Mouse (Mus musculus): ENCODE measurements around the gene Pex6. TPM values are rescaled to one million over a fixed set of nuclear protein-coding genes. Genes with fewer than 3 reads are reported as not detected.

Gene Pex6
- polyA plus RNA-seq, 1 experiment from 2014 or later: 21.4 TPM

GRCm38 (mm10) chr17:46694517-46695063 lies 16.7 kb upstream of the Pex6 start:
- no peak for ATAC-seq (replicated peaks; ENCODE audit: low FRiP score)
- no peak overlapping the region for H3K9ac ChIP-seq (ENCODE audit: low read length)
- no peaks in the 10 kb centered on the region for H3K27me3 ChIP-seq (ENCODE audit: control insufficient read depth, insufficient read depth, low read length)
- H3K36me3 ChIP-seq (ENCODE audit: control insufficient read depth, insufficient read depth, low read length): no peaks in the 10 kb centered on the region; the same call in 1 of the 2 replicates
- DNase-seq (ENCODE audit: low spot score): no peak
- 86% methylated on average over 1 of the region's 1 CpGs for WGBS
- no peak overlapping the region for H3K4me2 ChIP-seq (ENCODE audit: low read depth, low read length, severe bottlenecking)
- no peak overlapping the region for H3K27ac ChIP-seq (ENCODE audit: low read depth, low read length)
- no peak overlapping the region for H3K4me3 ChIP-seq (ENCODE audit: low read depth, low read length)
- H3K4me1 ChIP-seq (replicated peaks; ENCODE audit: control insufficient read depth, insufficient read depth, low read length): no peaks in the 10 kb centered on the region
- no peaks in the 10 kb centered on the region for H3K9me3 ChIP-seq (ENCODE audit: control insufficient read depth, low read length)

- Histone ChIP-seq H3K4me3 (ENCODE audit: low read depth, low read length) (no peak overlapping the region), H3K27me3 (ENCODE audit: control insufficient read depth, insufficient read depth, low read length) (no peaks in the 10 kb centered on the region), H3K27ac (ENCODE audit: low read depth, low read length) (no peak overlapping the region), H3K4me2 (ENCODE audit: low read depth, low read length, severe bottlenecking) (no peak overlapping the region), H3K4me1 (replicated peaks; ENCODE audit: control insufficient read depth, insufficient read depth, low read length) (peaks cover 11% of the 10 kb centered on the region), H3K36me3 (ENCODE audit: control insufficient read depth, insufficient read depth, low read length) (no peaks in the 10 kb centered on the region; the same call in 1 of the 2 replicates), H3K9ac (ENCODE audit: low read length) (no peak overlapping the region), H3K9me3 (ENCODE audit: control insufficient read depth, low read length) (no peaks in the 10 kb centered on the region)
- ATAC-seq (replicated peaks; ENCODE audit: low FRiP score) (no peak), DNase-seq (ENCODE audit: low spot score) (no peak)
- 91% methylated on average over 6 of the region's 6 CpGs for WGBS
Observed at GRCm38 (mm10) chr17:46698515-46698914, 12.7 kb upstream of the Pex6 start.

GRCm38 (mm10) chr17:46699245-46699644 lies 12.0 kb upstream of the Pex6 start:
- H3K4me2 ChIP-seq (ENCODE audit: low read depth, low read length, severe bottlenecking): no peak overlapping the region
- DNase-seq (ENCODE audit: low spot score): no peak
- no peak overlapping the region for H3K27ac ChIP-seq (ENCODE audit: low read depth, low read length)
- WGBS: 92% methylated on average over 5 of the region's 5 CpGs
- no peaks in the 10 kb centered on the region for H3K9me3 ChIP-seq (ENCODE audit: control insufficient read depth, low read length)
- H3K4me3 ChIP-seq (ENCODE audit: low read depth, low read length): no peak overlapping the region
- H3K36me3 ChIP-seq (ENCODE audit: control insufficient read depth, insufficient read depth, low read length): no peaks in the 10 kb centered on the region; the same call in 1 of the 2 replicates
- no peaks in the 10 kb centered on the region for H3K27me3 ChIP-seq (ENCODE audit: control insufficient read depth, insufficient read depth, low read length)
- H3K4me1 ChIP-seq (replicated peaks; ENCODE audit: control insufficient read depth, insufficient read depth, low read length): peaks cover 16% of the 10 kb centered on the region
- H3K9ac ChIP-seq (ENCODE audit: low read length): no peak overlapping the region
- no peak for ATAC-seq (replicated peaks; ENCODE audit: low FRiP score)

GRCm38 (mm10) chr17:46699912-46700311 lies 11.4 kb upstream of the Pex6 start:
- H3K36me3 ChIP-seq (ENCODE audit: control insufficient read depth, insufficient read depth, low read length): no peaks in the 10 kb centered on the region; the same call in 1 of the 2 replicates
- DNase-seq (ENCODE audit: low spot score) (no peak), ATAC-seq (replicated peaks; ENCODE audit: low FRiP score) (no peak)
- no peak overlapping the region for H3K27ac ChIP-seq (ENCODE audit: low read depth, low read length)
- H3K4me1 ChIP-seq (replicated peaks; ENCODE audit: control insufficient read depth, insufficient read depth, low read length): peaks cover 16% of the 10 kb centered on the region
- H3K27me3 ChIP-seq (ENCODE audit: control insufficient read depth, insufficient read depth, low read length): no peaks in the 10 kb centered on the region
- no peaks in the 10 kb centered on the region for H3K9me3 ChIP-seq (ENCODE audit: control insufficient read depth, low read length)
- H3K9ac ChIP-seq (ENCODE audit: low read length): no peak overlapping the region
- H3K4me3 ChIP-seq (ENCODE audit: low read depth, low read length): no peak overlapping the region
- no peak overlapping the region for H3K4me2 ChIP-seq (ENCODE audit: low read depth, low read length, severe bottlenecking)
- WGBS: 86% methylated on average over 3 of the region's 3 CpGs

- ATAC-seq (replicated peaks; ENCODE audit: low FRiP score) (no peak), DNase-seq (ENCODE audit: low spot score) (no peak)
- Histone ChIP-seq H3K4me1 (replicated peaks; ENCODE audit: control insufficient read depth, insufficient read depth, low read length) (peaks cover 21% of the 10 kb centered on the region), H3K4me2 (ENCODE audit: low read depth, low read length, severe bottlenecking) (no peak overlapping the region), H3K4me3 (ENCODE audit: low read depth, low read length) (no peak overlapping the region), H3K27ac (ENCODE audit: low read depth, low read length) (no peak overlapping the region), H3K9me3 (ENCODE audit: control insufficient read depth, low read length) (no peaks in the 10 kb centered on the region), H3K9ac (ENCODE audit: low read length) (no peak overlapping the region), H3K27me3 (ENCODE audit: control insufficient read depth, insufficient read depth, low read length) (no peaks in the 10 kb centered on the region), H3K36me3 (ENCODE audit: control insufficient read depth, insufficient read depth, low read length) (no peaks in the 10 kb centered on the region; the same call in 1 of the 2 replicates)
- 87% methylated on average over 12 of the region's 12 CpGs for WGBS
Observed at GRCm38 (mm10) chr17:46701489-46701888, 9.8 kb upstream of the Pex6 start.

- Histone ChIP-seq H3K9ac (ENCODE audit: low read length) (no peak overlapping the region), H3K4me3 (ENCODE audit: low read depth, low read length) (no peak overlapping the region)
Observed at GRCm38 (mm10) chr17:46702100-46702499, 9.2 kb upstream of the Pex6 start.

GRCm38 (mm10) chr17:46702506-46702905 lies 8.8 kb upstream of the Pex6 start:
- DNase-seq (ENCODE audit: low spot score) (no peak), ATAC-seq (replicated peaks; ENCODE audit: low FRiP score) (no peak)
- Histone ChIP-seq H3K4me1 (replicated peaks; ENCODE audit: control insufficient read depth, insufficient read depth, low read length) (peaks cover 21% of the 10 kb centered on the region), H3K9me3 (ENCODE audit: control insufficient read depth, low read length) (no peaks in the 10 kb centered on the region), H3K36me3 (ENCODE audit: control insufficient read depth, insufficient read depth, low read length) (no peaks in the 10 kb centered on the region; the same call in 1 of the 2 replicates), H3K4me2 (ENCODE audit: low read depth, low read length, severe bottlenecking) (peak overlapping the region; percentile 58; the same call in 1 of the 2 replicates), H3K27me3 (ENCODE audit: control insufficient read depth, insufficient read depth, low read length) (no peaks in the 10 kb centered on the region), H3K4me3 (ENCODE audit: low read depth, low read length) (no peak overlapping the region), H3K9ac (ENCODE audit: low read length) (peak overlapping the region; percentile 92; the same call in 1 of the 2 replicates), H3K27ac (ENCODE audit: low read depth, low read length) (no peak overlapping the region)
- WGBS: 90% methylated on average over 5 of the region's 5 CpGs

More at GRCm38 (mm10) chr17:46702100-46702499, 9.2 kb upstream of the Pex6 start:
- peaks cover 21% of the 10 kb centered on the region for H3K4me1 ChIP-seq (replicated peaks; ENCODE audit: control insufficient read depth, insufficient read depth, low read length)
- ATAC-seq (replicated peaks; ENCODE audit: low FRiP score) (no peak), DNase-seq (ENCODE audit: low spot score) (no peak)
- no peaks in the 10 kb centered on the region for H3K9me3 ChIP-seq (ENCODE audit: control insufficient read depth, low read length)
- H3K4me2 ChIP-seq (ENCODE audit: low read depth, low read length, severe bottlenecking): no peak overlapping the region
- no peaks in the 10 kb centered on the region; the same call in 1 of the 2 replicates for H3K36me3 ChIP-seq (ENCODE audit: control insufficient read depth, insufficient read depth, low read length)
- no peak overlapping the region for H3K27ac ChIP-seq (ENCODE audit: low read depth, low read length)
- no peaks in the 10 kb centered on the region for H3K27me3 ChIP-seq (ENCODE audit: control insufficient read depth, insufficient read depth, low read length)
- WGBS: 92% methylated on average over 12 of the region's 12 CpGs

GRCm38 (mm10) chr17:46703971-46704886 lies 7.0 kb upstream of the Pex6 start:
- H3K9me3 ChIP-seq (ENCODE audit: control insufficient read depth, low read length): no peaks in the 10 kb centered on the region
- peak overlapping the region; percentile 90 for H3K4me3 ChIP-seq (ENCODE audit: low read depth, low read length)
- H3K4me2 ChIP-seq (ENCODE audit: low read depth, low read length, severe bottlenecking): peak overlapping the region; percentile 58
- peaks cover 21% of the 10 kb centered on the region for H3K4me1 ChIP-seq (replicated peaks; ENCODE audit: control insufficient read depth, insufficient read depth, low read length)
- DNase-seq (ENCODE audit: low spot score) (no peak), ATAC-seq (replicated peaks; ENCODE audit: low FRiP score) (peak; percentile 75)
- peak overlapping the region; percentile 92 for H3K9ac ChIP-seq (ENCODE audit: low read length)
- H3K27ac ChIP-seq (ENCODE audit: low read depth, low read length): peak overlapping the region; percentile 80
- WGBS: 4% methylated on average over 32 of the region's 41 CpGs
- H3K36me3 ChIP-seq (ENCODE audit: control insufficient read depth, insufficient read depth, low read length): no peaks in the 10 kb centered on the region; the same call in 1 of the 2 replicates
- H3K27me3 ChIP-seq (ENCODE audit: control insufficient read depth, insufficient read depth, low read length): no peaks in the 10 kb centered on the region
